Mouse (Mus musculus) c-Kit-negative CD71-positive TER-119-positive erythroid progenitor cells, embryonic 14.5 days (primary cell): ENCODE data around the gene Phgdh.

Experiments
- DNase-seq: peaks from one replicate; pipeline ENCODE4 v3.0.0-alpha.2; 2013; ENCODE audit warnings: low read depth, low spot score

Phgdh gene

GRCm38 (mm10) chr3:98348106-98348505, 8.3 kb upstream of the Phgdh start:
- DNase-seq, result no peak

GRCm38 (mm10) chr3:98343235-98343634, 3.4 kb upstream of the Phgdh start:
- no peak for DNase-seq

- no peak for DNase-seq
Observed at GRCm38 (mm10) chr3:98340818-98341594, 1.2 kb upstream of the Phgdh start.

- DNase-seq, result no peak
Observed at GRCm38 (mm10) chr3:98339097-98339705, 589 bp downstream of the Phgdh start.

- no peak for DNase-seq
Observed at GRCm38 (mm10) chr3:98338584-98339041, 1.2 kb downstream of the Phgdh start.

GRCm38 (mm10) chr3:98336661-98337654, 2.8 kb downstream of the Phgdh start:
- no peak for DNase-seq

GRCm38 (mm10) chr3:98335886-98336285, 3.9 kb downstream of the Phgdh start:
- no peak for DNase-seq

- DNase-seq, result no peak
Observed at GRCm38 (mm10) chr3:98335331-98335730, 4.5 kb downstream of the Phgdh start.

- no peak for DNase-seq
Observed at GRCm38 (mm10) chr3:98334010-98334409, 5.8 kb downstream of the Phgdh start.

- no peak for DNase-seq
Observed at GRCm38 (mm10) chr3:98324235-98324634, 15.6 kb downstream of the Phgdh start.

GRCm38 (mm10) chr3:98322209-98322608, 17.6 kb downstream of the Phgdh start:
- DNase-seq, result no peak

- DNase-seq, result no peak
Observed at GRCm38 (mm10) chr3:98319190-98319589, 20.6 kb downstream of the Phgdh start.

- DNase-seq, result no peak
Observed at GRCm38 (mm10) chr3:98317143-98317542, 22.6 kb downstream of the Phgdh start.

- DNase-seq, result no peak
Observed at GRCm38 (mm10) chr3:98315181-98315580, 24.6 kb downstream of the Phgdh start.

GRCm38 (mm10) chr3:98313294-98314155, 26.3 kb downstream of the Phgdh start:
- no peak for DNase-seq

GRCm38 (mm10) chr3:98312867-98313266, 26.9 kb downstream of the Phgdh start:
- DNase-seq, result peak; percentile 4

- no peak for DNase-seq
Observed at GRCm38 (mm10) chr3:98310456-98310855, 29.3 kb downstream of the Phgdh start.

- no peak for DNase-seq
Observed at GRCm38 (mm10) chr3:98308606-98309005, 31.2 kb downstream of the Phgdh start.

GRCm38 (mm10) chr3:98301761-98302160, 38.0 kb downstream of the Phgdh start:
- DNase-seq, result no peak

GRCm38 (mm10) chr3:98300266-98300665, 39.5 kb downstream of the Phgdh start:
- DNase-seq, result no peak
